Mouse (Mus musculus) granulocyte monocyte progenitor cell, adult 5-6 weeks (primary cell): ENCODE results near the gene Ndnf. TPM values are rescaled to one million over a fixed set of nuclear protein-coding genes. Genes with fewer than 3 reads are reported as not detected.
A peak's percentile ranks its signal among the peaks of the same experiment; 100 is the strongest.

Source experiments
- ATAC-seq: replicated peaks from 2 replicates; pipeline ENCODE4 v1.8.0; 2016; ENCODE audit warnings: mild to moderate bottlenecking, moderate TSS enrichment, inconsistent platforms; ENCODE audit not compliant: poor library complexity, severe bottlenecking
- total RNA-seq, 2 experiments: library from RNA; stranded (forward) in 1 of 2; stranded (reverse) in 1 of 2; fragments of 200-712, 200-1000 nt in 1 of 2; fragments of >200 nt in 1 of 2; fragmentation: Nextera tagmentation in 1 of 2; gene quantifications; 2 replicates each; pipeline ENCODE4 v1.2.3; 2014 to 2017

The Ndnf gene
- total RNA-seq (2014; fragmentation: Nextera tagmentation): not detected in 2 replicates
- total RNA-seq (2017): 0.05 TPM in 1 of 2 replicates, not detected in the other

DNA sequence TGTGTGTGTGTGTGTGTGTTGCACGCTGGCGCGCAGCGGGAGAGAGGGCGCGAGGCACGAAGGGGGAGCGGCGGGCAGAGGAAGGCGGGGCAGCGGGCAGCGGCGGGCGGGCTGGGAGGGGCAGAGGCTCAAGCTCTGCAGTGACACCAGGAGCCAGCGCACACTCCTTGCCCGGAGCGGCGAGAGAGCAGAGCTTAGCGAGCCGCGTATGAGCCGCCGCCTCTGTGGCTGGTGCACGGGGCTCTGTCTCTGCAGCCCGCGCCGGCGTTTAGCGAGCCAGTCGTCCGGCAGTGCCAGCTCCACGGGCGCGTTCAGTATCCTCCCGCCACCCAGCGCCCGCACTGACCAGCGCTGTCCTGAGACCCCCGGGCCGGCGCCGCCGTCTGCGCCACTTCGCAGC, at the start of gene Ndnf:
TSS of gene Ndnf (plus strand) at position 140 of the 400 bp plus-strand sequence.
- ATAC-seq: peak; percentile 84

DNA sequence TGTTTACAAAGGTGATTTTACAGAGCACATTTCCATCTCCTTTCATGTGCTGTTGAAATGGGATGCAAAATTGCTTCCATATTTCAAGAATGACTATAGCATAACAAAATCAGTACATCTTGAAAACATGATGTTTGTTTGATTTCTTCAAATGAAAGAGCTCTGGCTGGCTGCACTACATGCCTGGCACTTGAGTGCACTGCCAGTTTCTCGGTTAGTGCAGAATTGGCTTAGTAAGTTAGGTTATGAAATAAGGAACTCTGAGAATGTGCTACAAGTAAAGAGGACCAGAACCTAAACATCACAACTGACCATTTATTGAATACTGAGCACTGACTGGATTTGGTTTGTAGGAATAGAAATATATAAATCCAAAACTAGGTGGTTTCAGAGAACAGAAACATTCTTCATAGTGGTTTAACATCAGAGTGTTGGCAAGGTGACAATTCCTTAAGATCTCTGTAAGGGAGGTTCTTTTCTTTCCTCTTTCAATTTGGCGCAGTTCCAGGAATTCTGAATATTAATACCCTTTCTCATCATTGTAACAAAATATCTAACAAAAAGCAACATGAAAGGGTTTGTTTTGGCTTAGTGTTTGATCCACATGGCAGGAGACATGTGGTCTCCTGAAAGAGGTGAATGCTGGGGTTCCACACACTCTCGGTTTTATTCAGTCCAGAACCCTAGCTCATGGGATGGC, 48.2 kb upstream of the Ndnf start:
- ATAC-seq: no peak

DNA sequence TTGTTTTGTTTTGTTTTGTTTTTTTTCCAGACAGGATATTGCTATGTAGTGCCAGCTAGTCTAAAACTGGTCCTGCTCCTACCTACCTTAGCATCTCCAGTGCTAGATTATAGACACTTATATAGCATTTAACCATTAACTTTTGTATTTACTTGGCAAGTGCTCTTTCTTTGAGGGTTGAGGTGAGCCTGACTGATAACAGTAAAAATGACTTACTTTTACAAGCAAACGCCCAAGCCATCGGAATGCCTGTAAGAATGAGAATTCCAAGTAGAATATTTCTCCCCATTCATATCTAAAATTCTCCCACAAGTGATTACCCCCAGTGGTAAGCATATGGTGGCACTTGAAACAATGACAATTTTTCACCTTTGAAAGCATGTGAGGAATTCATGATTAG, 40.8 kb upstream of the Ndnf start:
- no peak for ATAC-seq

GRCm38 (mm10) chr6:65632184-65632583, 39.2 kb upstream of the Ndnf start:
- ATAC-seq: no peak

DNA sequence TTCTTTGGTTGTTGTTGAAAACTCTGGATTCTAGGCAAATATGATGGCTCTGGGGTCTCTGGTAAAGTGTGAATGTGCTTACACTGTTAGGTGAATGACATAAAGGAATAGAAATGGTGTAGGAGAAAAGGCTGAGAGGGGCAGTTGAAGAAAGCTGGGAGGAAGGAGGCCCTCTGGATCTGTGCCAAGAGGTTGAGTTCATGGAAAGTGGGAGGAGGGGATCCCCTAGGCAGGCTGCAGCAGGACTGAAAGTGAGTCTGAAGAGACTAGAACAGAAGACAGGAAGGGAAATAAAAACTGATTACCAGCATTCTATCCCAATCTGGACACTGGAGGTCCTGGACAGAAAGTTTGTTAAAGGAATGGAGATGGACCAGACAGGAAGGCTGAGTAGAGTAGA, 29.0 kb upstream of the Ndnf start:
- no peak for ATAC-seq

DNA sequence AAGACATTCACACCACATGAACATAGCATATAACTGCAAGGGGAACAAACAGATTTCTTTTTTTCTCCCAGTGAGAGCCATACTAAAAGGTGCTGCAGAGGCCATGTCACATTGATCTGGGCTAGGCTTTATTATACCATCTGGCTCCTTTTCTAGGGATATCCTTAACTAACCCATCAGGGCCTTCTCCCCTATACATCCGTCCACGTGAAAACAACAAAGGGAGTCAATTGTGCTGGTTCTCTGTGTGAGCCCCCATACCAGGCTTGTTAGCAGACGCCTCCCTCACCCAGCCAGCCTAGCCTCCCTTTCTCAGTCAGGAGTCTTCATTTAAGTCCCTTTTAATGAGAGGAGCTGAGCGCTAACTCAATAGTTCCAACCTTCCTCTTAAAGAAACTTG, 27.3 kb upstream of the Ndnf start:
- no peak for ATAC-seq

- no peak for ATAC-seq
These were observed 25.0 kb upstream of the Ndnf start for GRCm38 (mm10) chr6:65646408-65646807.

- ATAC-seq: peak; percentile 77
These were observed 23.7 kb upstream of the Ndnf start for GRCm38 (mm10) chr6:65647731-65648130.

DNA sequence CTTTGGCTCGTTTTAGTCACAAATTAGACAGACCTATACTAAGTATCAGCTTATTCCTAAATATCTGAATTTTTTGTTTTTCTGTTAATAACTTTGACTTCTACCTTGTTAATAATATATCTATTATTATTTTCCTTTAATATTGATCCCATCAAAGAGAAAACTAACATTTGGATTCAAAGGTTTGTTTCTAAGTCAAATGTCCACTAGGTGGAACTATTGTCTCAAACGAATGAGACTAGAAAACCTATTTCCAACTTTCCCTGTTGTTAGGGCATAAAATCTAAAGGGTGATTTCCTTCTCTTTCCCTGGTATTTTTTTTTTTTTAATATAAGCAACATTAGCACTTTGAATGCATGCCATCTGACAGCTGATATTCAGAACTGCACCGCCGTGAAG, 20.0 kb upstream of the Ndnf start:
- ATAC-seq: no peak

- ATAC-seq: peak; percentile 77
These were observed 10.1 kb upstream of the Ndnf start for GRCm38 (mm10) chr6:65661272-65661671.

- ATAC-seq: peak; percentile 66
These were observed 9.3 kb upstream of the Ndnf start for GRCm38 (mm10) chr6:65662050-65662449.

GRCm38 (mm10) chr6:65663990-65664389, 7.4 kb upstream of the Ndnf start:
- ATAC-seq: no peak

DNA sequence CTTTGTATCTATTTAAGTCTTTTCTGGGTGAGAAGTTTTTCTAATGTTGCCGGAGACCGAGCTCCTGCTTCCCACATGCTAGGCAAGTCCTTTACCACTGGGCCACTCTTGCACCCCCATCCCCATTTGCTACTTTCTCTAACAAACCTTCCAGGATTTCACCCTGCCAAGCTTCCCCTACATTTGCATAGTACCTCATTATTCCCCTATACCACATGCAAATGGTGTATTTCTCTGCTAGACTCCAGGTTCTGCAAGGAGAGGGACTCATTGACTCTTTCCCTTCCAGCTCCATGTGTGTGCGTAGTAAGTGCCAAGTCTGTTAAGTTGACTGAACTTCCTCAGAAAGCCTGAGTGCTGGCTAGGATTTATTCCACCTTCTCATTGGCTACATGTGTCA, 5.1 kb upstream of the Ndnf start:
- ATAC-seq: no peak

- no peak for ATAC-seq
These were observed 1.4 kb upstream of the Ndnf start for GRCm38 (mm10) chr6:65669971-65670370.

- no peak for ATAC-seq
These were observed 394 bp upstream of the Ndnf start for GRCm38 (mm10) chr6:65670981-65671411.

DNA sequence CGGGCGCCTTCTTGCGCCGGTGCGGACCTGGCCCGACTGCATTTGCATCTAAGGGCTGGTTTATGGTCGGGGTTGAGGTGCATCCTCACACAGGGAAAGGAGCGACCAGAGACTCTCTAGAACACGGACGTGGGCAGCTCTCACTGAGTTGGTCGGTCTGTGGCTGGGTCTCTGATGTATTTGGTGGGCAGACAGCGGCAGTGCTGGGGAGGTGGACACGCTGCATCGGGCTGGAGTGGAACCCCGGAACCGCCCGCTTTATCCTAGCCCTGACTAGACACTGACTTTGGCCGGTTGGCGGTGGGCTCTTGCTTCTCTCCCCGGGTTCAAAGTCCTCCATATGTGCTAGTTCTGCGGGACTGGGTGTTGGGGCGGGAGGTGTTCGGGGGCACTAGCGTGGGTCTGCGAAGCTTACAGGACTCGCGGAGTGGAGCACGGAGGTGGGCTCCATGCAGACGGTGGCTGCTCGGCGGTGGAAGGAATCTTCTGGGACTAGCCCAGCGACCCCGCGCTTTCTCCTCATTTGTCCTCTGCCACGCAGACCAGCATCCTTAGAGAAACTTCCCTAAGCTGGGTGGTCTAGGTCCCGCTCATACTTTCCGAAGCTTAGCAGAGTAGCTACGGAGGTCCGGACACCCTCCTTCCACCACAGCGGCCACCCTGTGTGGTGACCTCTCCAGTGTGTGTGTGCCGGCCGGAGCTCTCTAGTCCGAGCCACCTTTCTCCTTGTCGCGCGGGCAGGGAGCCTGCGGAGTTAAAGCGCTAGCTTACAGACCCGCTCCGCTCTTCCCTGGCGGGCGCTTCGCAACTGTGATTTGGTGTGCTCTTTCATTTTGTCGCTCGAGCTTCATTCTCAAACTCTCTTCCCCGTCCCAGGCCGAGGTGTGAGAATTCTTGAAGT, 991 bp downstream of the Ndnf start:
- peak; percentile 47 for ATAC-seq

DNA sequence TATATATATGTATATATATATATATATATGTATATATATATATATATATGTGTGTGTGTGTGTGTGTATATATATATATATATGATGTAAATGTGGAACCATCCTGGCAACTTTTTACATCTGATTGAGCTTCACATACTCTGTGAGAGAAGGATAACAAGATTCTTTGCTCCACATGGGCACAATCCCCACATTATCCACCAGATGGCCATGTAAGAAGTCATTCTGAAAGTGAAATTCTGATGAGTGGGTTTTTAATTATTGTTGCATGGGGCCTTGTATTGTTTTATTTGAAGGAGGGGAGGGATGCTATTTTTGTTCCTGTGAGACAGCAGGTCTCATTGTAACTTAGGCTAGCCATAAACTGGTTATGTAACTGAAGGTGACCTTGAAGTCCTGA, 22.5 kb downstream of the Ndnf start:
- no peak for ATAC-seq

- no peak for ATAC-seq
These were observed 49.3 kb downstream of the Ndnf start for GRCm38 (mm10) chr6:65720676-65721075.

GRCm38 (mm10) chr6:65725677-65726076, 54.3 kb downstream of the Ndnf start:
- no peak for ATAC-seq

- ATAC-seq: no peak
These were observed 56.9 kb downstream of the Ndnf start for GRCm38 (mm10) chr6:65728261-65728660.

GRCm38 (mm10) chr6:65739442-65739841, 68.1 kb downstream of the Ndnf start:
- ATAC-seq: no peak
